Mouse (Mus musculus) heart, embryonic 13.5 days (tissue): ENCODE data around the gene Slc38a3. TPM values are rescaled to one million over a fixed set of nuclear protein-coding genes. Genes with fewer than 3 reads are reported as not detected.
A peak's percentile ranks its signal among the peaks of the same experiment; 100 is the strongest.

Experiments
- ATAC-seq: fragments of 200-750 bp; cut with Nextera tagmentation; 2 replicates; pipeline ENCODE4 v1.8.0; 2017; ENCODE audit warnings: moderate TSS enrichment; ENCODE audit not compliant: insufficient number of reproducible peaks, low FRiP score, low TSS enrichment; ENCODE audit errors: extremely low read depth
- H3K27ac ChIP-seq: fragments of 300-500 bp; sonication (generic); replicated peaks from 2 replicates; pipeline ENCODE4 v1.5.1; 2015; ENCODE audit warnings: moderate library complexity, mild to moderate bottlenecking, inconsistent platforms
- H3K27me3 ChIP-seq: fragments of 300-500 bp; sonication (generic); replicated peaks from 2 replicates; pipeline ENCODE4 v1.6.1; 2015; ENCODE audit warnings: mild to moderate bottlenecking, inconsistent platforms
- H3K36me3 ChIP-seq: fragments of 300-500 bp; sonication (generic); 2 replicates; pipeline ENCODE4 v1.6.1; 2015; ENCODE audit warnings: mild to moderate bottlenecking, inconsistent platforms
- H3K4me1 ChIP-seq: fragments of 300-500 bp; sonication (generic); 2 replicates; pipeline ENCODE4 v1.6.1; 2015; ENCODE audit warnings: inconsistent platforms
- H3K4me2 ChIP-seq: fragments of 300-500 bp; sonication (generic); 2 replicates; pipeline ENCODE4 v1.6.1; 2015; ENCODE audit warnings: inconsistent platforms, mild to moderate bottlenecking, moderate library complexity
- H3K4me3 ChIP-seq: fragments of 300-500 bp; sonication (generic); 2 replicates; pipeline ENCODE4 v1.5.1; 2015; ENCODE audit warnings: moderate library complexity, mild to moderate bottlenecking, inconsistent platforms
- H3K9ac ChIP-seq: fragments of 300-500 bp; sonication (generic); 2 replicates; pipeline ENCODE4 v1.6.1; 2015; ENCODE audit warnings: inconsistent platforms, mild to moderate bottlenecking, moderate library complexity
- H3K9me3 ChIP-seq: fragments of 300-500 bp; sonication (generic); 2 replicates; pipeline ENCODE4 v1.6.1; 2016; ENCODE audit warnings: inconsistent platforms
- WGBS: fragments of 180-500 bp; shearing (Covaris S2); methylation state at CpG from one replicate; pipeline ENCODE4 v1.1.7; 2015; ENCODE audit warnings: mixed read lengths; 5-methylcytosine and 5-hydroxymethylcytosine counted together
- polyA plus RNA-seq: library from polyadenylated mRNA; unstranded; fragments of >200 nt; fragmentation: Nextera tagmentation; extraction: Ambion mirVana; gene quantifications from 2 replicates; pipeline ENCODE4 v1.2.1, GENCODE M21; 2015

Slc38a3 gene
- polyA plus RNA-seq, 1 experiment from 2014 or later = 2.8 TPM

DNA sequence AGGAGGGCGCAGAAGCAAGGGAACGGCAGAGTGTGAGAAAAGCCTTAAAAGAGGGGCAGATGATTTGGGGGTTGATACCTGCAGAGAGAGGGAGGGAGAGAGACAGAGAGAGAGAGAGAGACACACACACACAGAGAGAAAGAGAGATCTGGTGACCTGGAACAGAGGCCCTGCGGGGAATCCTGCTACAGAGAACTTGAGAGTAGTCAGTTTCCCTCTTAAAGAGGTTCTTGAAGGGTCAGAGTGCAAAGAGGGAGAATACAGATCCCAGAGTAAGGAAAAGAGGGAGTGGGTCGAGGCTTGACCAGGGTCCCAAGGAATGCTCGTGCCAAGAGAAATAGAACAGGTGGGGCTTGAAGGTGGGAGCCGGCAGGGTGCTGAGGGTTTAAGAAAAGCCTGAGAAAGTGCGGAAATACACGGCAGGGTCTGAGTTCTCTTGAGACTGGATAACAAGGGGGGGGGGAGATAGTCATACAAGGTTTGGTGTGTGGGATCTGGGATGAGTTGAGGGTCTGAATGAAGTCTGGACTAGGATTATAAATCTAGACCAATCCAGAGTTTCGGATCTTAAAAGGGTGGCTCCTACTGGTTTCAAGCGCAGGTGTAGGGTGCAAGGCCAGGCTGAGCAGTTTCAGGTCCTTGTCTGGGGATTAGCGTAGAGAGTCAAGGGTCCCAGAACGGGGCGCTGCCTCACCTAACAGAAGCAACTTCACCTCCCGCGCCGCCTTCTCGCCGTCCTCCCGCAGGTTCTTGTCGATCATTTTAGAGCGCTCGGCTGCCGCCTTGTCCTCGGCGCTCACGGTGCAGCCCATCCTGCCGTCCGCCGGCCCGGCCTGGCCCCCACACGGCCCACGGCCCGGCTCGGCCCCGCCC is 34.7 kb downstream of the Slc38a3 start:
- Histone ChIP-seq H3K27me3 (no peaks in the 10 kb centered on the region), H3K4me1 (peaks cover 59% of the 10 kb centered on the region), H3K4me3 (peak overlapping the region; percentile 84), H3K27ac (peak overlapping the region; percentile 96), H3K36me3 (peaks cover 19% of the 10 kb centered on the region; the same call in 1 of the 2 replicates), H3K9me3 (no peaks in the 10 kb centered on the region), H3K4me2 (peak overlapping the region; percentile 78), H3K9ac (peak overlapping the region; percentile 95)
- ATAC-seq = peak; percentile 1; the same call in 1 of the 2 replicates
- WGBS = 2% methylated on average over 35 of the region's 35 CpGs

GRCm38 (mm10) chr9:107633661-107634405 is 35.5 kb downstream of the Slc38a3 start:
- Histone ChIP-seq H3K36me3 (peaks cover 25% of the 10 kb centered on the region; the same call in 1 of the 2 replicates), H3K9me3 (no peaks in the 10 kb centered on the region), H3K9ac (peak overlapping the region; percentile 95), H3K4me3 (peak overlapping the region; percentile 84), H3K4me1 (peaks cover 67% of the 10 kb centered on the region), H3K27me3 (no peaks in the 10 kb centered on the region), H3K27ac (peak overlapping the region; percentile 96), H3K4me2 (peak overlapping the region; percentile 78)
- 2% methylated on average over 15 of the region's 15 CpGs for WGBS
- no peak for ATAC-seq

DNA sequence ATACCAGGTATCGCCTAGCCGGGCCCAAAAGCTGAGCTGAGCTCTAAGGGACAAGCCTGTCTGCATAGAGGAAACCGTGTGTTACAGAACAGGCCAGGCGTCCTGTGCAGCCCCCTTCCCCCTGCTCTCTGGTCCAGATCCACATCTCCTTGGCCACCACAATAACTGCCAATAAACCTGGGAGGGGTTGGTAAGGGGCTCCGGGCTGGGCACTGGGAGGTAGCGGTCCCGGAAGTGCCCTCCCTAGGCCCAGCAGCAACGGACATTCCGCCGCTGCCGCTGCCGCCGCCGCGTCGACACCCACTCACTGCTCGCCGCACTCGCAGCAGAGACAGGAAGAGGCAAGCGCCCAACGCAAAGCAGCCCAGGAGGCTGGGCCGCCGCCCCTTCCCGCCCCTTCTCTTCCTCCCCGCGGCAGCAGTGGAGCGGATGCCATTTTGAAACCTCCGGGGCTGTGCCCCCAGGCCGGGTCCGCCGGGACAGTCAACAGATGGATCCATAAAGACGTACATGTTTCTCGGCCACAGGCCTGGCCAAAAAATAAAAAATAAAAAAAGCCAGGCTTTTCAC is 36.2 kb downstream of the Slc38a3 start:
- H3K27me3 ChIP-seq = no peaks in the 10 kb centered on the region
- H3K4me3 ChIP-seq = peak overlapping the region; percentile 84
- ATAC-seq = peak; percentile 14; the same call in 1 of the 2 replicates
- H3K27ac ChIP-seq = peak overlapping the region; percentile 96
- 2% methylated on average over 33 of the region's 33 CpGs for WGBS
- peak overlapping the region; percentile 78 for H3K4me2 ChIP-seq
- peak overlapping the region; percentile 95 for H3K9ac ChIP-seq
- peaks cover 31% of the 10 kb centered on the region; the same call in 1 of the 2 replicates for H3K36me3 ChIP-seq
- H3K9me3 ChIP-seq = no peaks in the 10 kb centered on the region
- peaks cover 73% of the 10 kb centered on the region for H3K4me1 ChIP-seq

DNA sequence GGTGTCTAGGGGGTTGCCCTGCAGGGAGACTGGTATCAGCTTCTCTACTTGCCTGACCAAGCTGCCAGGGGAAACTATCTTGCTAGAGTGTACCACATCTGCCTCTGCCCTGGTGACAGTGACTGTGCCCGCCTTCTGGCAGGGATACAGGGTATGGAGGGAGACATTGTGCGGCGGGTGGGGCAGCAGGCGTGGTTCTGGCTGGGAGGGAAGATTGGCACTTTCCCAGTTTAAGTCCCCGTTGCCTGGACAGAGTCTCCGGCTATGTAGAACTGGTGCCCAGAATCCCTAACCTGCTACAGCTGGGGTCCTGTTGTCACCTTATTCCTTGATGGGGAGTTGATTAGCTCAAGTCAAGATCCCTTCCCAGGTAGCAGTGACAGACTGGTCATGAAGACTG is 36.9 kb downstream of the Slc38a3 start:
- no peaks in the 10 kb centered on the region for H3K27me3 ChIP-seq
- H3K9me3 ChIP-seq = no peaks in the 10 kb centered on the region
- 56% methylated on average over 6 of the region's 6 CpGs for WGBS
- ATAC-seq = no peak
- H3K4me3 ChIP-seq = peak overlapping the region; percentile 84
- H3K36me3 ChIP-seq = peaks cover 31% of the 10 kb centered on the region; the same call in 1 of the 2 replicates
- peak overlapping the region; percentile 96 for H3K27ac ChIP-seq
- peak overlapping the region; percentile 78 for H3K4me2 ChIP-seq
- peak overlapping the region; percentile 95 for H3K9ac ChIP-seq
- peaks cover 77% of the 10 kb centered on the region for H3K4me1 ChIP-seq

- 89% methylated on average over 8 of the region's 8 CpGs for WGBS
- Histone ChIP-seq H3K27me3 (no peaks in the 10 kb centered on the region), H3K4me3 (peak overlapping the region; percentile 84; the same call in 1 of the 2 replicates), H3K9me3 (no peaks in the 10 kb centered on the region), H3K36me3 (peaks cover 31% of the 10 kb centered on the region; the same call in 1 of the 2 replicates), H3K4me1 (peaks cover 77% of the 10 kb centered on the region), H3K27ac (peak overlapping the region; percentile 96; the same call in 1 of the 2 replicates), H3K9ac (peak overlapping the region; percentile 95), H3K4me2 (peak overlapping the region; percentile 78)
- ATAC-seq = no peak
Observed at GRCm38 (mm10) chr9:107631861-107632260, 37.5 kb downstream of the Slc38a3 start.

GRCm38 (mm10) chr9:107631311-107631826 is 38.0 kb downstream of the Slc38a3 start:
- Histone ChIP-seq H3K27me3 (no peaks in the 10 kb centered on the region), H3K36me3 (peaks cover 31% of the 10 kb centered on the region; the same call in 1 of the 2 replicates), H3K4me3 (0 out of 2 replicates have a peak overlapping the region, but pooled peaks have one; percentile 84), H3K4me2 (peak overlapping the region; percentile 78), H3K27ac (peak overlapping the region; percentile 84), H3K9me3 (no peaks in the 10 kb centered on the region), H3K9ac (peak overlapping the region; percentile 95), H3K4me1 (peaks cover 77% of the 10 kb centered on the region)
- 73% methylated on average over 9 of the region's 9 CpGs for WGBS
- ATAC-seq = no peak

DNA sequence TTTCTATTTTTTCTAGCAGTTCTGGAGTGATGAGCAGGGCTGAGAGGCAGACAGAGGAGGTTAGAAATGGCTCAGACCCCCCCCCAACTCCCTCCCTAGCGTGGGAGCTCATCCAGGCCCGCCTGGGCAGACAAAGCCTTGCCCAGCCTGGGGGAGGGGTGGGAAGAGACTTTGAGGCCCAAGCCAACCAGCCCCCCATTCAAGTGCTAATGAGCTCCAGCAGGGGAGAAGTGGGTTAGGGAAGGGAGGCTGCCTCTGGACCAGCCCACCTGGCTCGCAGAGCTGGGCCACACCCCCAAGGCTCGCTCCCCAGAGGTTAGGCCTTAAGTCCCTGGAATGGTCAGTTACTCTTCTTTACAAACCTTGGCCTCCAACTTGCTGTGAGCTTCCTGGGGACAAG is 38.8 kb downstream of the Slc38a3 start:
- Histone ChIP-seq H3K9me3 (no peaks in the 10 kb centered on the region), H3K9ac (peak overlapping the region; percentile 95), H3K27me3 (no peaks in the 10 kb centered on the region), H3K4me2 (peak overlapping the region; percentile 46), H3K4me1 (peaks cover 76% of the 10 kb centered on the region), H3K27ac (peak overlapping the region; percentile 84), H3K4me3 (0 out of 2 replicates have a peak overlapping the region, but pooled peaks have one; percentile 5), H3K36me3 (peaks cover 36% of the 10 kb centered on the region)
- ATAC-seq = no peak
- WGBS = 17% methylated on average over 4 of the region's 4 CpGs

DNA sequence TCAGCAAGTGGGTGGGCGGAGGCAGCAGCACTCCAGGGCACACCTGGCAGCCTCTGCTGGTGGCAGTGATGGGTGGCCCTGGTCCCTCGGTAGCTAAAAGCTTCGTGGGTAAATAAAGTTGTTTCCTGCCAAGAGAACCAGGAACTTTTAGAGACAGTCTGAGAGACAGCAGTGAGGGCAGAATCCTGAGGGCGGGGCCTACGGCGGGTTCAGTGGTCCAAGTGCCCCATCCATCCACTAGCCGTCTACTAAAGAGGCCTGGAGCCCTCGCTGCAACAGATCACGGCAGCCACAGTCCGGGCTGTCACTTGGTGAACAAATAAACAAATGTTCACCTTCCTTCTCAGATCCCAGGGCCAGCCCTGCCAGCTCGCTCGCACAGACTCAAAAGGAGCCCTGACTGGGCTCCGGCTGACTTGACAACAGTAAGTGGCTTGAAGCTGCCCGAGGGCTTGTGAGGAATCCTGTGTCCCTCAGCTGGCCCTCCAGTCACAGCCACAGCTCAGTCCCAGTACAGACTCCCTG is 39.4 kb downstream of the Slc38a3 start:
- peak overlapping the region; percentile 5; the same call in 1 of the 2 replicates for H3K4me3 ChIP-seq
- no peaks in the 10 kb centered on the region for H3K9me3 ChIP-seq
- WGBS = 31% methylated on average over 14 of the region's 14 CpGs
- H3K4me1 ChIP-seq = peaks cover 81% of the 10 kb centered on the region
- H3K27me3 ChIP-seq = no peaks in the 10 kb centered on the region
- peak overlapping the region; percentile 95 for H3K9ac ChIP-seq
- peak overlapping the region; percentile 46 for H3K4me2 ChIP-seq
- H3K27ac ChIP-seq = peak overlapping the region; percentile 84
- H3K36me3 ChIP-seq = peaks cover 42% of the 10 kb centered on the region
- ATAC-seq = no peak

- Histone ChIP-seq H3K36me3 (peaks cover 48% of the 10 kb centered on the region), H3K27ac (peak overlapping the region; percentile 84), H3K9ac (peak overlapping the region; percentile 95), H3K4me2 (peak overlapping the region; percentile 46), H3K4me3 (no peak overlapping the region), H3K27me3 (no peaks in the 10 kb centered on the region), H3K4me1 (peaks cover 87% of the 10 kb centered on the region), H3K9me3 (no peaks in the 10 kb centered on the region)
- no peak for ATAC-seq
- 47% methylated on average over 4 of the region's 4 CpGs for WGBS
Observed at GRCm38 (mm10) chr9:107629411-107629730, 40.0 kb downstream of the Slc38a3 start.

DNA sequence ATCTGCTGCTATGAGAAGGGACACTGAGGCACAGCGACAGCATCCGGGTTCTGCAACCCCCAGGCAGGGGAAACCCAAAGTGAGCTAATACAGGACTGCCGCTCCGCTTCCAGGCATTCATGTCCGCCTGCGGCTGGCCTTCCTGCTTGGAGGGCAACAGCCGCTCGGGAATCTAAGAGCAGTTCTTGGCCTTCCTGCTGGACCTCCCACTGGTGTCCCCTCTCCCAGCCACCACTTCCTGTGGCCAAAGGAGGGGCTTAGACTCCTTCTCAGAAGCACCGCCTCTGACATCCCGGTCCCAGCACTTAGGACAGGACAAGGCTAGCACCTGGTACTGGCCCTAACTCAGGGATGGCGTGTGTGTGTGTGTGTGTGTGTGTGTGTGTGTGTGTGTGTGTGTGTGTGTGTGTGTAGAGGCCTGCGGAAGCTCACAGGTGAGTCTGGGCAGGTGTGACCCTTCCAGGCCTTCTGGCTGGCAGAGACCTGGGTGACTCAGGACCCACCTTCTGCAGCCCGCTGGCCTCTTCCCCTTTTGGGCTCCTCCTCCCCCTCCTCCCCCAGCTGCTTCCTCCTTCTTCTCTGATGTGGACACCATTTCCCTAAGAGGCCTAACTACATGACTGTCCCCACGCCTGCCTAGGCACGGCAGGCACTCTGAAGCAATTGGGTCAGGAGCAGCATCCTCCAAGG is 40.5 kb downstream of the Slc38a3 start:
- peak overlapping the region; percentile 46 for H3K4me2 ChIP-seq
- peaks cover 52% of the 10 kb centered on the region for H3K36me3 ChIP-seq
- ATAC-seq = no peak
- 0 out of 2 replicates have a peak overlapping the region, but pooled peaks have one; percentile 1 for H3K4me3 ChIP-seq
- no peaks in the 10 kb centered on the region for H3K27me3 ChIP-seq
- H3K9ac ChIP-seq = peak overlapping the region; percentile 95
- H3K9me3 ChIP-seq = no peaks in the 10 kb centered on the region
- H3K27ac ChIP-seq = peak overlapping the region; percentile 84
- WGBS = 46% methylated on average over 14 of the region's 15 CpGs
- peaks cover 92% of the 10 kb centered on the region for H3K4me1 ChIP-seq
